Mouse (Mus musculus) ES-E14 (cell line): Measurements from ENCODE around the gene Dpp6. TPM values are rescaled to one million over a fixed set of nuclear protein-coding genes. Genes with fewer than 3 reads are reported as not detected.

Experiments
- DNase-seq: peaks from one replicate; pipeline ENCODE4 v3.0.0-alpha.2; 2013; ENCODE audit warnings: low read depth, low spot score
- H3K27ac ChIP-seq: 2 replicates; pipeline ENCODE4 v1.5.1; 2012; ENCODE audit warnings: low read depth, mild to moderate bottlenecking, low read length, moderate library complexity, mixed read lengths; ENCODE audit not compliant: poor library complexity, insufficient read depth, severe bottlenecking
- H3K36me3 ChIP-seq: 2 replicates; pipeline ENCODE4 v1.6.1; 2012; ENCODE audit warnings: mild to moderate bottlenecking, low read length, moderate library complexity, mixed read lengths; ENCODE audit not compliant: control insufficient read depth, poor library complexity, insufficient read depth, severe bottlenecking
- H3K4me1 ChIP-seq, 2 experiments: fragments of 150-350 bp in 1 of 2; sonication (generic) in 1 of 2; 2 replicates each; pipeline ENCODE4 v1.6.1; 2012; ENCODE audit warnings: low read length in 2 of 2, mild to moderate bottlenecking in 1 of 2, mixed read lengths in 1 of 2; ENCODE audit not compliant: control insufficient read depth in 2 of 2, insufficient read depth in 2 of 2, poor library complexity in 1 of 2
- H3K4me3 ChIP-seq, 2 experiments: fragments of 150-350 bp in 1 of 2; sonication (generic) in 1 of 2; 2 replicates each; pipeline ENCODE4 v1.5.1; 2012; ENCODE audit warnings: low read length in 2 of 2, low read depth in 1 of 2, mild to moderate bottlenecking in 1 of 2, mixed read lengths in 1 of 2; ENCODE audit not compliant: insufficient read depth in 1 of 2, poor library complexity in 1 of 2, severe bottlenecking in 1 of 2
- H3K9ac ChIP-seq: 2 replicates; pipeline ENCODE4 v1.6.1; 2012; ENCODE audit warnings: low read depth, mild to moderate bottlenecking, low read length, mixed read lengths; ENCODE audit not compliant: poor library complexity, insufficient read depth, severe bottlenecking
- H3K9me3 ChIP-seq: fragments of 150-350 bp; sonication (generic); 2 replicates; pipeline ENCODE4 v1.6.1; 2012; ENCODE audit warnings: low read depth, mild to moderate bottlenecking, low read length; ENCODE audit not compliant: control insufficient read depth, insufficient read depth
- CHD2 ChIP-seq: IDR thresholded peaks from 2 replicates; pipeline ENCODE4 v1.6.1; 2014; ENCODE audit warnings: mild to moderate bottlenecking, low read depth, low read length, inconsistent platforms
- HCFC1 ChIP-seq: IDR thresholded peaks from 2 replicates; pipeline ENCODE4 v1.6.1; 2012; ENCODE audit warnings: low read length, inconsistent platforms, borderline replicate concordance; ENCODE audit not compliant: insufficient read depth
- MAFK ChIP-seq: IDR thresholded peaks from 2 replicates; pipeline ENCODE4 v1.6.1; 2014; ENCODE audit warnings: mild to moderate bottlenecking, low read depth, low read length, inconsistent platforms; ENCODE audit not compliant: insufficient read depth
- ZC3H11A ChIP-seq: IDR thresholded peaks from 2 replicates; pipeline ENCODE4 v1.6.1; 2012; ENCODE audit warnings: low read depth, mild to moderate bottlenecking, inconsistent platforms, low read length, borderline replicate concordance
- ZNF384 ChIP-seq: IDR thresholded peaks from 2 replicates; pipeline ENCODE4 v1.6.1; 2012; ENCODE audit warnings: low read depth, low read length, inconsistent platforms
- in situ Hi-C, 2 experiments: fragments of 600-800 bp; cut with MboI; formaldehyde crosslinking; loops; one replicate each; pipeline ENCODE4 v1.15.1; 2025; ENCODE audit warnings: low sequenced_read_pairs in 2 of 2, inconsistent platforms in 1 of 2; ENCODE audit not compliant: unreplicated experiment in 2 of 2
- total RNA-seq: library from RNA; depleted of rRNA; stranded (reverse); fragments of 300-350 nt; gene quantifications from 2 replicates; pipeline ENCODE4 v1.2.3, GENCODE M21; 2012

Dpp6 gene
- total RNA-seq, 1 experiment = 1.5 TPM

DNA sequence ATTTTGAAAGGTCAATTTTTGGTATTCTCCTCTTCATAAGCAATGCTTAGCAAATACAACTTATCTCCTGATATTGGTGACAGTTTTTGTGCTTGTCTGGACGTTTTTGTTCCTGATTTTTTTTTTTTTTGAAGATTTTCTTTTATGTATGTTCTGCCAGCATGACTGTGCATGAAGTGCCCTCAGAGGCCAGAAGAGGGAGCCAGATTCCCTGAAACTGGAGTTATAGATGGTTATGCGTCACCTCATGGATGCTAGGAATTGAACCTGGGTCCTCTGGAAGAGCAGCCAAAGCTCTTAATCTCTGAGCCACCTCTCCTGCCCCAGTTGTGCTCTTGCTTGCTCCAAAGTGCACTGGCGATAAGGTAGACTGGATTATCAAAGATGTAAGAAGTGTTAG is 868.9 kb downstream of the Dpp6 start:
- in situ Hi-C loops = no loop called here
- Histone ChIP-seq H3K27ac (no peak overlapping the region), H3K9me3 (no peaks in the 10 kb centered on the region), H3K4me3 (no peak overlapping the region), H3K4me1 (no peaks in the 10 kb centered on the region), H3K36me3 (no peaks in the 10 kb centered on the region), H3K9ac (no peak overlapping the region)
- no peak for DNase-seq
- TF ChIP-seq ZC3H11A (no peak), CHD2 (no peak), MAFK (0 out of 2 replicates have a peak, but pooled peaks have one; percentile 57), ZNF384 (0 out of 2 replicates have a peak, but pooled peaks have one; percentile 48), HCFC1 (no peak)

GRCm38 (mm10) chr5:27687311-27687710 is 870.3 kb downstream of the Dpp6 start:
- Histone ChIP-seq H3K9me3 (no peaks in the 10 kb centered on the region), H3K4me1 (no peaks in the 10 kb centered on the region), H3K9ac (no peak overlapping the region), H3K36me3 (no peaks in the 10 kb centered on the region), H3K27ac (no peak overlapping the region), H3K4me3 (no peak overlapping the region)
- DNase-seq = peak; percentile 35
- TF ChIP-seq ZC3H11A = peak; percentile 57; the same call in 1 of the 2 replicates
- TF ChIP-seq ZNF384 = no peak
- TF ChIP-seq MAFK = no peak
- in situ Hi-C loops = no loop called here

- Histone ChIP-seq H3K36me3 (no peaks in the 10 kb centered on the region), H3K4me3 (no peak overlapping the region), H3K9ac (no peak overlapping the region), H3K9me3 (no peaks in the 10 kb centered on the region), H3K27ac (no peak overlapping the region), H3K4me1 (no peaks in the 10 kb centered on the region)
- TF ChIP-seq ZC3H11A = no peak
- TF ChIP-seq HCFC1 = no peak
- TF ChIP-seq MAFK = no peak
- no peak for TF ChIP-seq CHD2
- TF ChIP-seq ZNF384 = no peak
- in situ Hi-C loops = no loop called here
- DNase-seq = no peak
Measured at GRCm38 (mm10) chr5:27702482-27702881, 885.5 kb downstream of the Dpp6 start.

GRCm38 (mm10) chr5:27705020-27705419 is 888.0 kb downstream of the Dpp6 start:
- H3K4me3 ChIP-seq = no peak overlapping the region
- no peaks in the 10 kb centered on the region for H3K36me3 ChIP-seq
- no peak overlapping the region for H3K9ac ChIP-seq
- no peak overlapping the region for H3K27ac ChIP-seq
- H3K9me3 ChIP-seq = no peaks in the 10 kb centered on the region
- no peak for DNase-seq
- TF ChIP-seq CHD2 = no peak
- TF ChIP-seq ZC3H11A = no peak
- TF ChIP-seq MAFK = no peak
- TF ChIP-seq HCFC1 = no peak
- TF ChIP-seq ZNF384 = no peak
- H3K4me1 ChIP-seq = no peaks in the 10 kb centered on the region
- in situ Hi-C loops = no loop called here

GRCm38 (mm10) chr5:27706551-27706950 is 889.5 kb downstream of the Dpp6 start:
- in situ Hi-C loops = no loop called here
- no peaks in the 10 kb centered on the region for H3K9me3 ChIP-seq

More at GRCm38 (mm10) chr5:27706551-27706950, 889.5 kb downstream of the Dpp6 start:
- TF ChIP-seq ZC3H11A (no peak), MAFK (no peak), CHD2 (no peak), HCFC1 (no peak), ZNF384 (no peak)
- H3K27ac ChIP-seq = no peak overlapping the region
- no peaks in the 10 kb centered on the region for H3K36me3 ChIP-seq
- 0 out of 4 replicates have a peak, but pooled peaks cover 0 to 2% of the 10 kb centered on the region in 2 experiments for H3K4me1 ChIP-seq
- DNase-seq = no peak
- no peak overlapping the region for H3K4me3 ChIP-seq
- no peak overlapping the region for H3K9ac ChIP-seq
